Mouse (Mus musculus) liver, embryonic 14 days (tissue): ENCODE data around the gene Apoc2. TPM values are rescaled to one million over a fixed set of nuclear protein-coding genes. Genes with fewer than 3 reads are reported as not detected.

ENCODE experiments used
- polyA plus RNA-seq: library from polyadenylated mRNA; depleted of rRNA; stranded (reverse); fragments of >200 nt; gene quantifications from 2 replicates; pipeline ENCODE4 v1.2.3, GENCODE M21; 2012; rRNA removed

The Apoc2 gene
- 439 and 482 TPM in 2 replicates for polyA plus RNA-seq

DNA sequence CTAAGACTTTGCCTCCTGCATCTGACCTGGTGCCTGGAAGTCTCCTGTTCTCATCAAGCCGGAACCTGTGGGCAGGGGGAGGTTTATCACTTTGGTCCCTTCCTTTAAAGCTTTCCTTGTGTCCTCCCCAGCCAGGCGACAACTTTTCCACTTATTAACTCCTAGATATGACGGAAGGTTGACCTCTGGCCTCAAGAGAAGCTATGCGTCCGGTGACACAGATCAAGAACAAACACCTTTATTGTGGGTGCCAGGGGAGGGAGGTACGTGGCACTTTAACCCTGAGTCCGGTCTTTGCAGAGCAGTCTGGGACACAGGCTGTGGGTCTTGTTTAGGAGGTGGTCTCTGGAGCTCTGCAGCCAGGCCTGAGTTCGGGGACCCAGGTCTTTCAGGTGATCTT lies at the start of gene Apoc2:
TSS of gene Apoc2 (minus strand) at position 70 of the 400 bp plus-strand sequence.

DNA sequence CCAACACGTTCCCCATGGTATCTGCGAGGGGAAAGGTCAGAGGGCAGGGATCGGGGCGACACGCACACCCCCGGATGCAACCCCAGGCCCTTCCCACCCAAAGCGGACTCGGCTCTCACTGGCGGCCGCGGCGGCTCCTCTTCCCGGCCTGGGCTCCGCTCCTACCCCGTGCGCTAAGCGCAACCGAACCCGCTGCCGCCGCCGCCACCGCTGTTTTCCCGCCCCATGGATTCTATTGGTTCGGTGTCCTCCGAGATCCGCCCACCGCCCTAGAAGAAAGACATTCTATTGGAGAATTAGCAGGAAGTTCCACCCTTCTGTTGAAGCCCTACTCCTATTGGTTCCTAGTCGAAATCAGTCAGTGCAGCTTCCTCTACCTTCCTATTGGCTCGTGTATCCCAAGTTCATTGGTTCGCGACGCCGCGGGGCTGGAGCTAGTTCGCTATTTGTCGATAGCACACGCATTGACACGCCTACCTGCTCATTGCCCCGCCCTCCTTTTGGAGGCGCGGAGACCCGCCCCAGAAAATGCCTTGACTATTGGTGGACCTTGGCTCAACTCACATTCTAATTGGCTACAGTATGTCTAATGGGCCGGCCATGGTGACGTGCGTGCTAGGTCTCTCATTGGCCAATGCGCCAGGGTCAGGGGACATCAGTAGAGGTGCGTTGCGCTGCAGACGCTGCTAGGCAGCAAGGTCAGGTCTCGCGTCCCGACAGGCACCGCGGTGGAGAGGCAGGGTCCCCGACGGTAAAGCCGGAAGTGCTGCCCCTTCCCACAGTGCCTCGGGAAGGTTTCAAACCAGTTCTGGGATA lies 37.7 kb upstream of the Apoc2 start, which contains the start of gene Tomm40:
TSS of gene Tomm40 (minus strand) at position 200 of the 816 bp plus-strand sequence.

DNA sequence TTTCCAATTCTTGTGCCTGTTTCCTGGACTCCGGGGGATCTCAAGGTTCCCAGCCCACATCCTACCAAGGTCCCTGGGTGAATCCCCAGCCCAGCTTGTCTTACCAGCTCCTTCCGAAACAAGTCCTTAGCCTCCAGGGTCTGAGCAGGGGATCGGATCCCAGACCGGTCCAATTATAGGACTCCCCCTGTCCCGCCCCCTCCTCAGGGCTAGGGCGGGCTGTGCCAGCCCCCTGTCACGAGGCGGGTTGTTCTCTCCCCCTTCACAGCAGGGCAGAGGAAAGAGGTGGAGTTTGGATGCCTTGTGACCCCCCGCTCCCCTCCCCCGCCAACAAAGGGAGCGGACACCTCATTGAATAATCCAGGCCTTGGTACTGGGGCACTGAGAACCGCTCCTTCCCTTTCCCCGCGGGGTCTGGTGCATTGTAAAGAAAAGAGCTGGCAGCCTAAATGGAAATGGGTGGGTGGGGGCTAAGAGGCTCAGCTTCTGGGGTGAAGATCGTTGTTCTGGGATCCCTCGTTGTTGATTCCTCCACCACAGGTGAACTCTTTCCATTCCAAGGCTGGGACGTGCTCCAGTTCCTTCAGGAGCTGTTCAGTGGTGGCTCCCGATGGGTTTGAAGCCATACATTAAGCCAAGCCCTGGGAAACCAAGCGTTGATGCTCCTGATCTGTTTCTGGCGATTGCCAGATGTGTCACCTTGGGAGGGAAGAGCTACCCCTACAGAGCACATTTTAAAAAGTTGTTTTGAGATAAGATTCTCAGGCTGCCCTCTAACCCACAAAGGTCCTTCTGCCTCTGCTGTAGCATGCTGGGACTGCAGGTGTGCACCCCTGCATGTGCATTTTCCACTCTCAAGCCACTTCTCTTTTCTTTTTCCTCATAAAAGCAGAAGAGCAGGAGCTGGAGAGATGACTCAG lies 21.4 kb upstream of the Apoc2 start, which contains the start of gene Apoe:
TSS of gene Apoe (minus strand) at position 282 of the 920 bp plus-strand sequence.

DNA sequence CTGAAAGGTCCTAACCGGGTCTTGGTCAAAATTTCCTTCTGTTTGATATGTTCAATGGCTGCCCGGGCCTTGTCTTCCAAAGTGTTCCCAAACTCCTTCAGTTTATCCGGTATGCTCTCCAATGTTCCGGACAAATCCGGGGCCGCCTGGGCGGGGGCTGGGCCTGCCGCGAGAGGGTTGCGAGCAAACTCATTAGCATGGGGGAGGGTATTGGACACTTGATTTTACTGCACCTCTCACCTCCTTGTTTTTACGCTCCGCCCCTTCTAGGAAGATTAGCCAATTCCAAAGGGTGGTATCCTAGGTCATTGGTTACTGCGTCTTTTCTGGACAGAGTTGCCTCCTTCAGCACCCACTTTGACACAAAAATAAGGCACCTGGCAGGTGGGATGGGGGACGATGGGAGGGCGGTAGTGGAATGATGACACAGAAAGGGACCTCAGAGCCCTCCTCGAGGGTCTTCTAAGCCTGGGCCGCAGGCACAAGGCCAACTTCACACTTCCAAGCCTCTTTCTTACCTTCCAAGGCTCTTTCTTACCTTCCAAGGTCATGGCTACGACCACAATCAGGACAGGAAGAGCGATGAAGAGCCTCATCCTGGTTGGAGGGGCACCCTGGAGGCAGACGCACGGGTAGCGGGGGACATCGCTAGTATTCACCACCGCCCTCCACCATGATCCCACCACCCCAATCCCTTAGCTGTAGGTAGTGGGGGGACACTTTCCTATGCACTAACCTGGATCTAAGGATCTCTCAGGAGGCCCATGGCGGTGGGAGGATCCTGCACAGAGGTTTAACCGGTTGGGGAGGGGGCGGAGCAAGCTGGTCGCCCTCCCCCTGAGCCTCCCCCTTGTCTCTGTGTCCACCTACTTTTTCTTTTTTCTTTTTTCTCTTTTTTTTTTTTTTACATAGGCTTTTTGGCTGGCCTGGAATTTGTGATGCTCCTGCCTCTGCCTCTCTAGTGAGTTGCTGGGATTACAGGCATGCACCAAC lies 14.4 kb upstream of the Apoc2 start, which contains the start of gene Apoc1:
TSS of gene Apoc1 (minus strand) at position 788 of the 993 bp plus-strand sequence.

DNA sequence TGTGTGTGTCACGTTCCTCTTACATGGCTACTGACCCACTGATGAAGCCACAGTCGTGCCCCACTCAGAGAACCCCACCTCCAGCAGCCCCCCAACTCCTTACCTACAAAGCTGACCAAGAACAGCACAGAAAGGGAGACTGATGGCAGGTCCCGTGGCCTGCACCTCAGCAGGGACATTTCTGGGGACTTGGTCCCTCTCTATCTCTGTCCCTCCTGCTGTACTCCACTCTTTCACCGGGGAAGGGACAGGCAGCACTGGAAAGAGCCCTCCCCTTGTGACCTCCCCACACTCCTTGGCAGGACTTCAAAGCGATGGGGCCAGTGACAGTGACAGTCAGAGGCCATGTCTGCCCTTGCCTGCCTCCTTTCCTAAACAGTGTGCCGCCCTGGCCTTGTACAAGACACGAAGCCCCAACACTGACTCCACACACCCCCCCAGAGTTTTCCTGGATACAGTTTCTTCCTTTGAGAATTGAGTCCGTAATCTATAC lies 3.5 kb upstream of the Apoc2 start, which contains the start of the genes Gm44805 and Apoc4:
TSS of gene Gm44805 (minus strand) at position 222 of the 493 bp plus-strand sequence.
TSS of gene Apoc4 (minus strand) at position 278 of the 493 bp plus-strand sequence.

DNA sequence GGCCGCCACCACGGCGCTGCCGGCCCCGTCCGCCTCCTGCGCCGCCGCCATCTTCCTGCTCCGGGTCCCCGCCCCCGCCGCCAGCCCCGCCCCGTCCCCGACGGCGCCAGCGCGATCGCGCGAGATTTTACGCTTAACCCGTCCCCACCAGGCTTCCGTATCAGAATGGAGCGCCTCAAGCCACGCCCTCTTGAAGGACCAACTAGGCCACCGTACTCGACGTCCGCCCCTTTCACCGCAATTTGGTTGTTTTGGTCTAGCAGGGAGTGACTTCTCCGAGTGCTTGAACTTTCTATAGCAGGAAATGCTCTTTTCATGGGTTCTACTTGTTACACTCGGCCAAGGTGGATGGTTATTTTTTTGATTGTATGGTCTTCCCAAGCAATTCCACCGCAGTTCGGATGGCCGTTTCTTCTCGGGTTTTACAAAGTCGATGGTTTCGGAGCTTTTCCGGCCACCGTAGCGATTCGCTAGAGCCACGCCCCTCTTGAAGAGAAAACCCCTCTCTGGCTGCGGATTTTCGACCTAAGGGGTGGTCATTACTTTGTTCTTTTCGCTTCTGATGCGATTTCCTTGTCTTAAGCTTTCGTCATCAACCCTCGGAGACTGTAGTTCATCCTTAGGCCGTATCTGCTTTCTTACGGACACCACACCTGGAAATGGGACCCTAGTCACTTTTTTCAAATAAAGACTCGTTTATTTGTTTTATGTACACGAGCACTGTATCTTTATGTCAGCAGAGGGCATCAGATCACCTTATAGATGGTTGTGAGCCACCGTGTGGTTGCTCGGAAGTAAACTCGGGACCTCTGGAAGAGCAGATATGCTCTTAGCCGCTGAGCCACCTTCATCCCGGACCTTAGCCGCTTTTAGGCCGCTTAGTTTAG lies 12.5 kb downstream of the Apoc2 start, which contains the start of gene Clptm1:
TSS of gene Clptm1 (minus strand) at position 79 of the 887 bp plus-strand sequence.

DNA sequence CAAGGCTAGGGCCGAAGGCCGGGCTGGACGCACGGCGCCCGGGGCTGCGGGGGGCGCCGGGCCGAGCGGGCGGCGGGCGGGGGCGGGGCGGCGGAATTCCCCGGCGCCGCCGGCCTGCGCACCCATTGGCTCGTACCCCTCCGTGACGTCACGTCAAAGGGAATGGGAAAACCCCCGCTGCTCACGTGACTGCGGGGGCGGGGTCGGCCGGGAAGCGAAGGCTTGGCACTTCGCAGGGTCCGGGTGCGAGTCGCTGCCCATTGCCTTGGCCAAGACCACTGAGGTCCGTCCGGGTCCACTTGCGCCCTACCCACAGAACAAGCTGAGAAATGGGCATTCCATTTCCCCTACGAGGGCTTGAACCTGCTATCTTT lies 48.4 kb downstream of the Apoc2 start, which contains the start of gene Relb:
TSS of gene Relb (minus strand) at position 78 of the 374 bp plus-strand sequence.

Other genes with a start within 250 kb of the Apoc2 start
- 2.2 and 2.6 TPM in 2 replicates for gene Mark4, start 219.1 kb downstream of the Apoc2 start, polyA plus RNA-seq
- 1.7 and 1.9 TPM in 2 replicates for gene Exoc3l2, start 214.6 kb downstream of the Apoc2 start, polyA plus RNA-seq
- gene Bloc1s3, start 169.6 kb downstream of the Apoc2 start, polyA plus RNA-seq: 1.8 and 2.1 TPM in 2 replicates
- gene Trappc6a, start 169.5 kb downstream of the Apoc2 start, polyA plus RNA-seq: 19.8 and 25.1 TPM in 2 replicates
- 0.03 TPM in 2 replicates for gene Nkpd1, start 160.1 kb downstream of the Apoc2 start, polyA plus RNA-seq
- gene Ppp1r37, start 114.9 kb downstream of the Apoc2 start, polyA plus RNA-seq: 17.7 and 19.6 TPM in 2 replicates
- 0.66 and 0.83 TPM in 2 replicates for gene Zfp296, start 100.7 kb downstream of the Apoc2 start, polyA plus RNA-seq
- gene Gemin7, start 100.3 kb downstream of the Apoc2 start, polyA plus RNA-seq: 29.5 and 35.4 TPM in 2 replicates
- 19.1 and 20.8 TPM in 2 replicates for gene Clasrp, start 73.5 kb downstream of the Apoc2 start, polyA plus RNA-seq
- gene Relb, start 48.5 kb downstream of the Apoc2 start, polyA plus RNA-seq: 1.3 and 1.5 TPM in 2 replicates
- 19.1 and 22.8 TPM in 2 replicates for gene Clptm1, start 12.9 kb downstream of the Apoc2 start, polyA plus RNA-seq
- 2.8 and 3.9 TPM in 2 replicates for gene Gm44805, start 3.5 kb upstream of the Apoc2 start, polyA plus RNA-seq
- 77.5 and 93.8 TPM in 2 replicates for gene Apoc4, start 3.5 kb upstream of the Apoc2 start, polyA plus RNA-seq
- 191 and 192 TPM in 2 replicates for gene Apoc1, start 14.7 kb upstream of the Apoc2 start, polyA plus RNA-seq
- 2,192 and 2,254 TPM in 2 replicates for gene Apoe, start 21.2 kb upstream of the Apoc2 start, polyA plus RNA-seq
- 46.5 and 58.9 TPM in 2 replicates for gene Tomm40, start 37.5 kb upstream of the Apoc2 start, polyA plus RNA-seq
- gene Nectin2, start 72.5 kb upstream of the Apoc2 start, polyA plus RNA-seq: 7.6 and 8.0 TPM in 2 replicates
- 5.7 and 6.1 TPM in 2 replicates for gene Bcam, start 93.1 kb upstream of the Apoc2 start, polyA plus RNA-seq
- 0.78 and 0.98 TPM in 2 replicates for gene Cblc, start 118.9 kb upstream of the Apoc2 start, polyA plus RNA-seq
- 2.6 TPM in 2 replicates for gene Bcl3, start 144.8 kb upstream of the Apoc2 start, polyA plus RNA-seq
- gene Gm19345, start 174.1 kb upstream of the Apoc2 start, polyA plus RNA-seq: 0.03 TPM in 1 of 2 replicates, not detected in the other
- 0.01 and 0.02 TPM in 2 replicates for gene Ceacam16, start 183.4 kb upstream of the Apoc2 start, polyA plus RNA-seq
- gene Ceacam19, start 210.0 kb upstream of the Apoc2 start, polyA plus RNA-seq: 0.01 TPM in 1 of 2 replicates, not detected in the other
- gene Pvr, start 243.2 kb upstream of the Apoc2 start, polyA plus RNA-seq: 2.3 TPM in 2 replicates